Comparison of ENCODE assay signal across 8 mouse cellular contexts in genomic region chrX:7422691-7423111, GRCm38 (mm10). TPM values are rescaled to one million over a fixed set of nuclear protein-coding genes. Genes with fewer than 3 reads are reported as not detected.
A peak's percentile ranks its signal among the peaks of the same experiment; 100 is the strongest.
DNase-seq lines count a peak whose midpoint lies in the region; ATAC-seq lines count a peak whose summit lies in the region.

No protein-coding gene starts in this region.

- ATAC-seq in common myeloid progenitor, adult 5-6 weeks (replicated peaks; ENCODE audit: low read depth, poor library complexity, severe bottlenecking): peak; percentile 93
- peak; percentile 85 for ATAC-seq in inflammation-experienced regulatory T-cells, adult 6 months
- ATAC-seq in megakaryocyte progenitor cell, adult 5-6 weeks (replicated peaks; ENCODE audit: poor library complexity): peak; percentile 95

- DNase-seq in ZHBTc4 (ENCODE audit: low read depth, low spot score): peak; percentile 81
- DNase-seq in gastrocnemius, postnatal 14 days: peak; percentile 52
- DNase-seq in left cerebral cortex, postnatal 10 days (ENCODE audit: extremely low spot score in 1 of 2, low spot score in 2 of 2): peak; percentile 65 to 69
- peak; percentile 67 for DNase-seq in right cerebral cortex, postnatal 25 days
- DNase-seq in yolk sac, embryonic 10.5 days (ENCODE audit: low spot score): peak; percentile 74

- intact Hi-C loops in gastrocnemius, postnatal 14 days (cut with DNase I; ENCODE audit: low total_unique reads): loop anchor here (10.0 kb wide), 1 partner anchor 98 kb away; no protein-coding TSS in a partner anchor
- intact Hi-C loops in left cerebral cortex, postnatal 10 days (cut with DNase I): loop anchor here (5.0 to 10.0 kb wide), 4 partner anchors 48 to 220 kb away; partner anchors contain the start of genes Clcn5, Foxp3, Ppp1r3f and Usp27x

RNA-seq across cellular contexts. Expression of gene Usp27x, which starts 47.1 kb away (rescaled TPM):
- total RNA-seq in common myeloid progenitor, adult 5-6 weeks (2017): 0.37 and 0.63 TPM in 2 replicates
- total RNA-seq in gastrocnemius, postnatal 14 days (2021): under 1 TPM; 0.37 to 0.66 TPM
- under 1 TPM in 2 of 3 experiments, not detected in 1; 0.25 to 0.51 TPM for polyA plus RNA-seq in inflammation-experienced regulatory T-cells, adult 6 months (2017; shearing (Covaris generic))
- total RNA-seq in left cerebral cortex, postnatal 10 days (2021): 10 to 100 TPM; 15.5 to 16.2 TPM
- total RNA-seq in megakaryocyte progenitor cell, adult 5-6 weeks (2015): 0.37 and 0.52 TPM in 2 replicates
- total RNA-seq in megakaryocyte progenitor cell, adult 5-6 weeks (2017): 0.41 and 0.46 TPM in 2 replicates

Comparison
In these comparisons a context has a peak if more than half of its experiments do, and no peak if none do; other contexts are left out.
1. Peak in every context shown above with its lines: DNase-seq and ATAC-seq.
2. RNA of gene Usp27x, which starts 47.1 kb away (total RNA-seq): 15.5 to 16.2 TPM in left cerebral cortex, postnatal 10 days; 0.37 to 0.66 TPM in gastrocnemius, postnatal 14 days, 0.37 to 0.52 TPM in megakaryocyte progenitor cell, adult 5-6 weeks and 0.37 to 0.63 TPM in common myeloid progenitor, adult 5-6 weeks; every median in the first group is over 4 times any median in the second.